8 mouse cellular contexts compared by ENCODE assay signal in genomic region chr19:55251383-55252124, GRCm38 (mm10). TPM values are rescaled to one million over a fixed set of nuclear protein-coding genes. Genes with fewer than 3 reads are reported as not detected.
A peak's percentile ranks its signal among the peaks of the same experiment; 100 is the strongest.
DNase-seq lines count a peak whose midpoint lies in the region; ATAC-seq and TF ChIP-seq lines count a peak whose summit lies in the region.

TSS of gene Acsl5 (plus strand) at chr19:55251938.

- peaks cover 30% of the 10 kb centered on the region for H3K27me3 ChIP-seq in G1E (ENCODE audit: insufficient read depth, low read length)
- H3K27me3 ChIP-seq in intestine, postnatal 0 days (replicated peaks; ENCODE audit: control insufficient read depth, insufficient read depth, low read length): no peaks in the 10 kb centered on the region
- H3K27me3 ChIP-seq in liver, embryonic 16.5 days (ENCODE audit: control insufficient read depth, insufficient read depth, low read depth, low read length): no peaks in the 10 kb centered on the region

- H3K4me2 ChIP-seq in intestine, postnatal 0 days (replicated peaks; ENCODE audit: low read depth): peak within 1 kb of the TSS; percentile 51
- H3K4me2 ChIP-seq in liver, embryonic 16.5 days (ENCODE audit: low read depth, low read length): peak within 1 kb of the TSS; percentile 69

- DNase-seq in adrenal gland, adult 18-20 months (ENCODE audit: low spot score in 2 of 2): no peak
- no peak for DNase-seq in adrenal gland, adult (ENCODE audit: inconsistent age in 2 of 2, low spot score in 1 of 2)
- peak; percentile 10 for DNase-seq in G1E (ENCODE audit: low spot score)
- DNase-seq in gonadal fat pad, adult 2 months (ENCODE audit: low read depth): no peak
- no peak for DNase-seq in right cerebral cortex, postnatal 14 days
- no peak for DNase-seq in embryo, embryonic 10.5 days (ENCODE audit: low spot score)

- H3K9me3 ChIP-seq in G1E (replicated peaks): no peaks in the 10 kb centered on the region
- H3K9me3 ChIP-seq in intestine, postnatal 0 days (ENCODE audit: control insufficient read depth): no peaks in the 10 kb centered on the region
- no peaks in the 10 kb centered on the region for H3K9me3 ChIP-seq in liver, embryonic 16.5 days (replicated peaks; ENCODE audit: control insufficient read depth, low read length)

- H3K36me3 ChIP-seq in G1E (replicated peaks): peaks cover 8% of the 10 kb centered on the region
- H3K36me3 ChIP-seq in intestine, postnatal 0 days (ENCODE audit: control insufficient read depth, insufficient read depth): no peaks in the 10 kb centered on the region
- H3K36me3 ChIP-seq in liver, embryonic 16.5 days (ENCODE audit: control insufficient read depth, insufficient read depth): no peaks in the 10 kb centered on the region

- H3K4me3 ChIP-seq in G1E (ENCODE audit: low read depth, low read length): no peak within 1 kb of the TSS; the same call in 1 of the 2 replicates
- H3K4me3 ChIP-seq in intestine, postnatal 0 days (ENCODE audit: low read depth, low read length): peak within 1 kb of the TSS; percentile 74
- H3K4me3 ChIP-seq in liver, embryonic 16.5 days (ENCODE audit: low read depth, low read length): peak within 1 kb of the TSS; percentile 38

- WGBS in intestine, postnatal 0 days: 66% methylated on average over 9 of the region's 9 CpGs
- WGBS in liver, embryonic 16.5 days (ENCODE audit: insufficient replicate concordance): 72% methylated on average over 9 of the region's 9 CpGs

- ATAC-seq in G1E (ENCODE audit: extremely low read depth, insufficient number of reproducible peaks, low FRiP score, poor library complexity, severe bottlenecking): no peak
- ATAC-seq in intestine, postnatal 0 days: no peak
- peak; percentile 35 for ATAC-seq in liver, embryonic 16.5 days (ENCODE audit: low read depth)

- H3K27ac ChIP-seq in intestine, postnatal 0 days (ENCODE audit: low read depth, low read length): peak within 1 kb of the TSS; percentile 95
- peak within 1 kb of the TSS; percentile 57 for H3K27ac ChIP-seq in liver, embryonic 16.5 days (ENCODE audit: low read length)

- H3K9ac ChIP-seq in intestine, postnatal 0 days (ENCODE audit: low read depth, low read length): peak within 1 kb of the TSS; percentile 78
- H3K9ac ChIP-seq in liver, embryonic 16.5 days (ENCODE audit: low read depth, low read length): no peak within 1 kb of the TSS

- peaks cover 41% of the 10 kb centered on the region for H3K4me1 ChIP-seq in G1E (ENCODE audit: insufficient read depth, low read depth, low read length)
- peaks cover 7% of the 10 kb centered on the region for H3K4me1 ChIP-seq in intestine, postnatal 0 days (replicated peaks; ENCODE audit: control insufficient read depth, insufficient read depth, low read length)
- H3K4me1 ChIP-seq in liver, embryonic 16.5 days (ENCODE audit: control insufficient read depth, low read depth, low read length): peaks cover 45% of the 10 kb centered on the region

- no peak for TF ChIP-seq CTCF in G1E (IDR thresholded peaks at IDR 0.05; ENCODE audit: low read depth, low read length)
- TF ChIP-seq CTCF in intestine, postnatal 0 days (IDR thresholded peaks at IDR 0.05; ENCODE audit: low read depth): no peak

RNA-seq across cellular contexts. Expression of gene Acsl5, which starts in this region (rescaled TPM):
- total RNA-seq in adrenal gland, adult 18-20 months (2021): 100 to 1,000 TPM; 265 to 297 TPM
- total RNA-seq in G1E (2014; fragmentation: Nextera tagmentation) (30.1 and 50.6 TPM in 2 replicates), G1E (2017) (111 and 131 TPM in 2 replicates)
- 20.2 and 21.8 TPM in 2 replicates for polyA plus RNA-seq in G1E (2012)
- polyA plus RNA-seq in gonadal fat pad, adult 2 months (2012; rRNA removed): 11.7 and 11.8 TPM in 2 replicates
- polyA plus RNA-seq in intestine, postnatal 0 days (2015; fragmentation: Nextera tagmentation; extraction: Ambion mirVana): 1,862 and 1,917 TPM in 2 replicates
- polyA plus RNA-seq in liver, embryonic 16.5 days (2015; fragmentation: Nextera tagmentation; extraction: Ambion mirVana): 203 and 205 TPM in 2 replicates
